Mouse (Mus musculus) E14TG2a.4 (cell line): Measurements from ENCODE around the gene Agap1.

Source experiments
- CTCF ChIP-seq: conservative IDR thresholded peaks from 2 replicates; pipeline ENCODE4 v1.5.1; 2014; ENCODE audit warnings: low read length
- NANOG ChIP-seq: IDR thresholded peaks from 2 replicates; pipeline ENCODE4 v1.6.1; 2014; ENCODE audit warnings: borderline replicate concordance, low read length, mixed read lengths
- POU5F1 ChIP-seq: IDR thresholded peaks from 2 replicates; pipeline ENCODE4 v1.6.1; 2014; ENCODE audit warnings: low read length, borderline replicate concordance

- TF ChIP-seq CTCF, result no peak
- no peak for TF ChIP-seq POU5F1
- no peak for TF ChIP-seq NANOG
Observed at GRCm38 (mm10) chr1:89424563-89424962, 30.0 kb upstream of the Agap1 start.
